Mouse (Mus musculus) kidney, adult 2 months (tissue): ENCODE measurements at regions not wholly inside any gene's neighbourhood (a gene's known extent, or its start where the extent isn't known, plus 50 kb on each side); places are given as distances from the start of the nearest gene placed in this dataset.

Experiments used
- CTCF ChIP-seq: fragments of 200-500 bp; conservative IDR thresholded peaks from 2 replicates; pipeline ENCODE4 v1.5.1; 2011; ENCODE audit warnings: low read depth, mild to moderate bottlenecking, control low read depth, low read length, moderate library complexity, mixed read lengths; ENCODE audit not compliant: insufficient read depth, insufficient read length
- POLR2A ChIP-seq: fragments of 200-500 bp; IDR thresholded peaks from one replicate; pipeline ENCODE4 v1.6.1; 2011; ENCODE audit warnings: low read depth, low read length, control low read depth

GRCm38 (mm10) chr11:41467330-41467729 lies 533.3 kb downstream of the Gabrg2 start:
- TF ChIP-seq CTCF (no peak), POLR2A (no peak)
